Mouse (Mus musculus): ENCODE results near the gene Ccdc47.
A peak's percentile ranks its signal among the peaks of the same experiment; 100 is the strongest.
"Not testable (repeated sequence)": the region's sequence is repeated elsewhere in the genome, so short reads cannot be mapped to it uniquely, and the experiment has no call there.

Gene Ccdc47

GRCm38 (mm10) chr11:106215927-106216729 lies at the start of gene Ccdc47:
Gene Ccdc47 (minus strand): TSS chr11:106216344.
- DNase-seq (ENCODE audit: low spot score) = peak; percentile 98

GRCm38 (mm10) chr11:106265570-106265969 lies 49.4 kb upstream of the Ccdc47 start:
- DNase-seq (ENCODE audit: low spot score) = no peak

GRCm38 (mm10) chr11:106264988-106265387 lies 48.8 kb upstream of the Ccdc47 start:
- no peak for DNase-seq (ENCODE audit: low spot score)

GRCm38 (mm10) chr11:106263963-106264362 lies 47.8 kb upstream of the Ccdc47 start:
- no peak for DNase-seq (ENCODE audit: low spot score)

GRCm38 (mm10) chr11:106260826-106261450 lies 44.8 kb upstream of the Ccdc47 start:
- no peak for DNase-seq (ENCODE audit: low spot score)

- DNase-seq (ENCODE audit: low spot score) = no peak
Measured at GRCm38 (mm10) chr11:106256775-106257174, 40.6 kb upstream of the Ccdc47 start.

- peak; percentile 99 for DNase-seq (ENCODE audit: low spot score)
Measured at GRCm38 (mm10) chr11:106255685-106256451, 39.7 kb upstream of the Ccdc47 start, which contains the start of the genes Ftsj3 and Psmc5. Gene Ftsj3 (minus strand): TSS chr11:106256079. Gene Psmc5 (plus strand): TSS chr11:106256154.

GRCm38 (mm10) chr11:106255174-106255573 lies 39.0 kb upstream of the Ccdc47 start:
- peak; percentile 12 for DNase-seq (ENCODE audit: low spot score)

- no peak for DNase-seq (ENCODE audit: low spot score)
Measured at GRCm38 (mm10) chr11:106254767-106255166, 38.6 kb upstream of the Ccdc47 start.

GRCm38 (mm10) chr11:106249326-106249725 lies 33.2 kb upstream of the Ccdc47 start:
- no peak for DNase-seq (ENCODE audit: low spot score)

GRCm38 (mm10) chr11:106246834-106247233 lies 30.7 kb upstream of the Ccdc47 start:
- DNase-seq (ENCODE audit: low spot score) = no peak

GRCm38 (mm10) chr11:106233978-106234377 lies 17.8 kb upstream of the Ccdc47 start:
- DNase-seq (ENCODE audit: low spot score) = not testable (repeated sequence)

- DNase-seq (ENCODE audit: low spot score) = no peak
Measured at GRCm38 (mm10) chr11:106220603-106221002, 4.5 kb upstream of the Ccdc47 start.

- peak; percentile 96 for DNase-seq (ENCODE audit: low spot score)
Measured at GRCm38 (mm10) chr11:106216730-106217490, 766 bp upstream of the Ccdc47 start, which contains the start of gene Ddx42. Gene Ddx42 (plus strand): TSS chr11:106216926.

- DNase-seq (ENCODE audit: low spot score) = no peak
Measured at GRCm38 (mm10) chr11:106215450-106215859, 689 bp downstream of the Ccdc47 start.

GRCm38 (mm10) chr11:106214856-106215255 lies 1.3 kb downstream of the Ccdc47 start:
- no peak for DNase-seq (ENCODE audit: low spot score)

GRCm38 (mm10) chr11:106212771-106213170 lies 3.4 kb downstream of the Ccdc47 start:
- no peak for DNase-seq (ENCODE audit: low spot score)

GRCm38 (mm10) chr11:106202123-106202465 lies 14.1 kb downstream of the Ccdc47 start, which contains the start of gene Strada:
Gene Strada (minus strand): TSS chr11:106202168.
- DNase-seq (ENCODE audit: low spot score) = no peak

GRCm38 (mm10) chr11:106201337-106202122 lies 14.6 kb downstream of the Ccdc47 start:
- no peak for DNase-seq (ENCODE audit: low spot score)

- no peak for DNase-seq (ENCODE audit: low spot score)
Measured at GRCm38 (mm10) chr11:106200756-106201155, 15.4 kb downstream of the Ccdc47 start.

- DNase-seq (ENCODE audit: low spot score) = not testable (repeated sequence)
Measured at GRCm38 (mm10) chr11:106199997-106200396, 16.1 kb downstream of the Ccdc47 start.

Data from embryo, embryonic 10 days (tissue).